Mouse (Mus musculus): ENCODE measurements around the gene Hps4. TPM values are rescaled to one million over a fixed set of nuclear protein-coding genes. Genes with fewer than 3 reads are reported as not detected.

The Hps4 gene
- polyA plus RNA-seq, 2 experiments, result 7.5 to 10.6 TPM

GRCm38 (mm10) chr5:112378716-112379115, 35.8 kb downstream of the Hps4 start:
- Histone ChIP-seq H3K4me1 (replicated peaks; ENCODE audit: control insufficient read depth in 2 of 2, insufficient read depth in 2 of 2, low read length in 1 of 2) (peaks cover 0 to 2% of the 10 kb centered on the region in 2 experiments; a peak in 1 of 4 replicates), H3K27ac (no peak overlapping the region), H3K9ac (replicated peaks) (no peak overlapping the region), H3K9me3 (ENCODE audit: control insufficient read depth, low read length) (no peaks in the 10 kb centered on the region), H3K4me3 (ENCODE audit: insufficient read depth in 1 of 2, low read depth in 2 of 2, low read length in 2 of 2) (no peak overlapping the region), H3K27me3 (ENCODE audit: control insufficient read depth, insufficient read depth, low read length) (no peaks in the 10 kb centered on the region), H3K36me3 (replicated peaks; ENCODE audit: control insufficient read depth, insufficient read depth, low read depth) (no peaks in the 10 kb centered on the region), H3K4me2 (ENCODE audit: low read depth) (no peak overlapping the region)
- TF ChIP-seq CTCF (IDR thresholded peaks at IDR 0.05; ENCODE audit: low read depth) (no peak), EP300 (IDR thresholded peaks at IDR 0.05; ENCODE audit: low read depth) (no peak)
- DNase-seq (ENCODE audit: low read depth in 3 of 3, low spot score in 3 of 3) (no peak), ATAC-seq (ENCODE audit: insufficient read depth) (no peak)
- 64% methylated on average over 6 of the region's 6 CpGs for WGBS (ENCODE audit: insufficient replicate concordance)

- ATAC-seq (ENCODE audit: insufficient read depth) (no peak), DNase-seq (ENCODE audit: low read depth in 3 of 3, low spot score in 3 of 3) (no peak)
- Histone ChIP-seq H3K4me1 (replicated peaks; ENCODE audit: control insufficient read depth in 2 of 2, insufficient read depth in 2 of 2, low read length in 1 of 2) (peaks cover 0 to 12% of the 10 kb centered on the region in 2 experiments; a peak in 2 of 4 replicates), H3K9me3 (ENCODE audit: control insufficient read depth, low read length) (no peaks in the 10 kb centered on the region), H3K27me3 (ENCODE audit: control insufficient read depth, insufficient read depth, low read length) (no peaks in the 10 kb centered on the region), H3K4me2 (ENCODE audit: low read depth) (no peak overlapping the region), H3K4me3 (ENCODE audit: insufficient read depth in 1 of 2, low read depth in 2 of 2, low read length in 2 of 2) (no peak overlapping the region), H3K9ac (replicated peaks) (no peak overlapping the region), H3K36me3 (replicated peaks; ENCODE audit: control insufficient read depth, insufficient read depth, low read depth) (no peaks in the 10 kb centered on the region), H3K27ac (no peak overlapping the region)
- 64% methylated on average over 11 of the region's 11 CpGs for WGBS (ENCODE audit: insufficient replicate concordance)
- TF ChIP-seq EP300 (IDR thresholded peaks at IDR 0.05; ENCODE audit: low read depth), result no peak
Observed at GRCm38 (mm10) chr5:112381154-112381553, 38.3 kb downstream of the Hps4 start.

GRCm38 (mm10) chr5:112382042-112382441, 39.2 kb downstream of the Hps4 start:
- H3K36me3 ChIP-seq (replicated peaks; ENCODE audit: control insufficient read depth, insufficient read depth, low read depth), result no peaks in the 10 kb centered on the region
- no peak for DNase-seq (ENCODE audit: low read depth in 3 of 3, low spot score in 3 of 3)
- 81% methylated on average over 9 of the region's 9 CpGs for WGBS (ENCODE audit: insufficient replicate concordance)

GRCm38 (mm10) chr5:112382641-112383330, 39.9 kb downstream of the Hps4 start:
- no peak overlapping the region for H3K4me3 ChIP-seq (ENCODE audit: insufficient read depth in 1 of 2, low read depth in 2 of 2, low read length in 2 of 2)
- H3K9ac ChIP-seq (replicated peaks), result no peak overlapping the region
- ATAC-seq (ENCODE audit: insufficient read depth) (no peak), DNase-seq (ENCODE audit: low read depth in 3 of 3, low spot score in 3 of 3) (no peak)
- H3K36me3 ChIP-seq (replicated peaks; ENCODE audit: control insufficient read depth, insufficient read depth, low read depth), result no peaks in the 10 kb centered on the region
- 65% methylated on average over 17 of the region's 17 CpGs for WGBS (ENCODE audit: insufficient replicate concordance)
- no peaks in the 10 kb centered on the region for H3K27me3 ChIP-seq (ENCODE audit: control insufficient read depth, insufficient read depth, low read length)
- H3K27ac ChIP-seq, result no peak overlapping the region
- no peaks in the 10 kb centered on the region for H3K9me3 ChIP-seq (ENCODE audit: control insufficient read depth, low read length)
- peaks cover 0 to 15% of the 10 kb centered on the region in 2 experiments; a peak in 2 of 4 replicates for H3K4me1 ChIP-seq (replicated peaks; ENCODE audit: control insufficient read depth in 2 of 2, insufficient read depth in 2 of 2, low read length in 1 of 2)
- no peak for TF ChIP-seq CTCF (IDR thresholded peaks at IDR 0.05; ENCODE audit: low read depth)
- no peak for TF ChIP-seq EP300 (IDR thresholded peaks at IDR 0.05; ENCODE audit: low read depth)
- H3K4me2 ChIP-seq (ENCODE audit: low read depth), result no peak overlapping the region

More at GRCm38 (mm10) chr5:112382042-112382441, 39.2 kb downstream of the Hps4 start:
- H3K4me1 ChIP-seq (replicated peaks; ENCODE audit: control insufficient read depth in 2 of 2, insufficient read depth in 2 of 2, low read length in 1 of 2), result peaks cover 0 to 15% of the 10 kb centered on the region in 2 experiments; a peak in 2 of 4 replicates
- no peak overlapping the region for H3K27ac ChIP-seq
- no peak overlapping the region for H3K4me3 ChIP-seq (ENCODE audit: insufficient read depth in 1 of 2, low read depth in 2 of 2, low read length in 2 of 2)
- TF ChIP-seq EP300 (IDR thresholded peaks at IDR 0.05; ENCODE audit: low read depth) (no peak), CTCF (IDR thresholded peaks at IDR 0.05; ENCODE audit: low read depth) (no peak)
- no peaks in the 10 kb centered on the region for H3K27me3 ChIP-seq (ENCODE audit: control insufficient read depth, insufficient read depth, low read length)
- no peaks in the 10 kb centered on the region for H3K9me3 ChIP-seq (ENCODE audit: control insufficient read depth, low read length)
- H3K9ac ChIP-seq (replicated peaks), result no peak overlapping the region
- no peak for ATAC-seq (ENCODE audit: insufficient read depth)
- H3K4me2 ChIP-seq (ENCODE audit: low read depth), result no peak overlapping the region

GRCm38 (mm10) chr5:112384805-112385472, 42.1 kb downstream of the Hps4 start:
- Histone ChIP-seq H3K4me3 (ENCODE audit: insufficient read depth in 1 of 2, low read depth in 2 of 2, low read length in 2 of 2) (no peak overlapping the region), H3K9ac (replicated peaks) (no peak overlapping the region), H3K36me3 (replicated peaks; ENCODE audit: control insufficient read depth, insufficient read depth, low read depth) (no peaks in the 10 kb centered on the region), H3K27ac (no peak overlapping the region), H3K4me2 (ENCODE audit: low read depth) (no peak overlapping the region), H3K4me1 (replicated peaks; ENCODE audit: control insufficient read depth in 2 of 2, insufficient read depth in 2 of 2, low read length in 1 of 2) (peaks cover 0 to 15% of the 10 kb centered on the region in 2 experiments; a peak in 2 of 4 replicates), H3K9me3 (ENCODE audit: control insufficient read depth, low read length) (no peaks in the 10 kb centered on the region), H3K27me3 (ENCODE audit: control insufficient read depth, insufficient read depth, low read length) (no peaks in the 10 kb centered on the region)
- WGBS (ENCODE audit: insufficient replicate concordance), result 13% methylated on average over 13 of the region's 13 CpGs
- DNase-seq (ENCODE audit: low read depth in 3 of 3, low spot score in 3 of 3) (no peak), ATAC-seq (ENCODE audit: insufficient read depth) (no peak)
- TF ChIP-seq CTCF (IDR thresholded peaks at IDR 0.05; ENCODE audit: low read depth) (no peak), EP300 (IDR thresholded peaks at IDR 0.05; ENCODE audit: low read depth) (no peak)
